Mouse (Mus musculus): ENCODE data around the gene Erich6b.

Erich6b gene

GRCm38 (mm10) chr14:75642080-75642479, at the start of gene Erich6b:
TSS of gene Erich6b (plus strand) at chr14:75642259.
- in situ Hi-C loops (cut with MboI, MseI) = no loop called here

GRCm38 (mm10) chr14:75592978-75593377, 49.1 kb upstream of the Erich6b start, which contains the start of gene Spert:
TSS of gene Spert (minus strand) at chr14:75593116.
- in situ Hi-C loops (cut with MboI, MseI) = no loop called here

- in situ Hi-C loops (cut with MboI, MseI) = no loop called here
These were observed 32.9 kb upstream of the Erich6b start for GRCm38 (mm10) chr14:75609176-75609575.

DNA sequence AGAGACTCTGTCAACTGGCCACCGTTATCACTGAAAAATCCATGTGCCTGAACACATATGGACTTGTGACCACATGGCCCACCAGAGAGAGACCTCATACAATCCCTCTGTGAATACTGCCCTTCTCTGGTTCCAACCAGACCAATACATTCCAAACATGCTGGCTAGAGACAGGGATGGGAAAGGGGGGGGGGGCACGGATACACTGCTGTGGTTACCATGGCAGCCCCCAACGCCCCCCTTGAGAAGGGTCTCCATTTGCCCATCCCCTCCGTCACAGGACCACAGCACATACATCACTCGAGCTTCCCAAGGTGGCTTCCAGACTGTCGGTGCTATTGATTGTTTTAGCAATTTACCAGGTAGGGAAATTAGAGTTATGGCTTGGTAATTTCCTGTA, 25.7 kb upstream of the Erich6b start:
- in situ Hi-C loops (cut with MboI, MseI) = no loop called here

- in situ Hi-C loops (cut with MboI, MseI) = no loop called here
These were observed 19.1 kb upstream of the Erich6b start for GRCm38 (mm10) chr14:75622984-75623383.

GRCm38 (mm10) chr14:75628870-75629269, 13.2 kb upstream of the Erich6b start:
- in situ Hi-C loops (cut with MboI, MseI) = no loop called here

DNA sequence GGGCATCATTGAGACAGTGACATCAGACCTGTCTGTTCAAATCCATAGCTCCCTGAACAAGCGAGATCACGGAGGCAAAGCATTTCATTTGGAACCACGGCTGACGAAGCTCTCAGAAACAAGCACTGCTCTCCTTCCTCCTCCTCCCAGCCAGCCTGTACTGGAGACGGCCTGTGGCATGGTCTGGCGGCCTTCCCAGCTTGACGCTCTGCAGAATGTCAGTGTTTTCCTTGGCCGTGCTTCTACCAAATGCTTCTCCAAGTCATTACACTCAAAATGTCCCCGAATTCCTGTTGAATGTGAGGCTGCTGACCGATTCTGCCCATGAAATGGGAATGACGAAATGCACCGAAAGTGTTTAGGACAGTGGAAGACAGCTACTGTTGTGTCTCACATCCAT, 6.7 kb upstream of the Erich6b start:
- in situ Hi-C loops (cut with MboI, MseI) = no loop called here

- in situ Hi-C loops (cut with MboI, MseI) = no loop called here
These were observed 6.0 kb upstream of the Erich6b start for GRCm38 (mm10) chr14:75636107-75636506.

GRCm38 (mm10) chr14:75637641-75638040, 4.4 kb upstream of the Erich6b start:
- in situ Hi-C loops (cut with MboI, MseI) = no loop called here

GRCm38 (mm10) chr14:75640846-75641245, 1.2 kb upstream of the Erich6b start:
- in situ Hi-C loops (cut with MboI, MseI) = no loop called here

GRCm38 (mm10) chr14:75641369-75641768, 690 bp upstream of the Erich6b start:
- in situ Hi-C loops (cut with MboI, MseI) = no loop called here

GRCm38 (mm10) chr14:75645461-75645860, 3.4 kb downstream of the Erich6b start:
- in situ Hi-C loops (cut with MboI, MseI) = no loop called here

GRCm38 (mm10) chr14:75646060-75646459, 4.0 kb downstream of the Erich6b start:
- in situ Hi-C loops (cut with MboI, MseI) = no loop called here

DNA sequence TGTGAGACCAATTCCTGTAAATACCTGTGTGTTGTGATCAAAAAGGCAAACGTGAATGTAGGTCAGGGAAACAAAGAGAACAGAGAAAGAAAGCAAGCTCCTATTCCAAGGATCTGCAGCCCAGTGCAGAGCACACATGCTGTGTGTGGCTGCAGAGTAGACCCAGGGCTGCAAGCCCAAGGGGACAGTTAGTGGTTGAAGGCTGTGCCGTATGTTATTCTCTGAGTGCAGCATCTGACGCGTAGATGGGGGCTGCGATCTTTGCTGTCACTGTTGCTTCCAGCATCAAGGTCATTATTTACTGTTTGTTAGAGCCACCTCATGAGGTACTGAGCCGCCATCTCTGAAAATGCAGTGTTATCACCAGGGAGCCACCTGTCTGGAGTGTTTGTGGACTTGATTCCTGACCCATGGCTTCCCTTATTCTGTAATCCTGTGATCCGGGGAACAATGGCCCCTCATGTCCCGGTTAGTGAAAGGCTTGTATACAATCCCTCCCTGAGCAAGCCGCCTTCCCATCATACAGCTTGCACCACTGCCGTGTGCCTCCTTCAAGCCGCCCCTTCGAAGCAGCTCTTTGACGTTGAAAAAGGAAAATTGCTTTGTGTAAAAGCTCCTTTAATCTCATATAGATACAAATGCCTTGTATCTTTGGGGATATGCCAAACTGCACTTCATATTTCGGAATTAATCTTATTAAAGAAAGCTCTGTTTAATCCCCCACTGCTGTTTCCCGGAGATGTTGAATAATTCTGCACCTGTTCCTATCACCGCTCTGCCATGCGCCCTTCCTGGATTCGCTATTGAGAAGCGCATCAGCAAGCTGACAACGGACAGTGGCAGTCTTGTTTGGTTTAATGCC, 5.1 kb downstream of the Erich6b start:
- in situ Hi-C loops (cut with MboI, MseI) = no loop called here

DNA sequence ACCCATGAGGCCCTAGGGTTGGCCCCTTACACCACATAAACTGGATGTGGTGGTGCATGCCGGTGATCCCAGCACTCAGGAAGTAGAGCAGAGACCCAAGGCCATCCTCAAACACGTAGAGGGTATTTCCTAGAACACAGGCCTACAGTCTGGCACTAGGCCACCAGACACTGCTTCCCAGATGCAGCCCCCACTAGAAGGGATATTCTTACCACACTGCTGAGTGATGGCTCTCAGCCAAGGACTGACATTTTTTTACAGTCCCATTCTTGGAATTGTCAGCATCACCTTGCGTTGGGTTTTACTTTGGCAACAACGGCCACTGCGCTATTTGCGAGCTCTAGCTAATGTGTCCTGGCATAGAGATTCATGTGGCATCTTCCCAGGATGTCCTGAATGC, 18.9 kb downstream of the Erich6b start:
- in situ Hi-C loops (cut with MboI, MseI) = no loop called here

DNA sequence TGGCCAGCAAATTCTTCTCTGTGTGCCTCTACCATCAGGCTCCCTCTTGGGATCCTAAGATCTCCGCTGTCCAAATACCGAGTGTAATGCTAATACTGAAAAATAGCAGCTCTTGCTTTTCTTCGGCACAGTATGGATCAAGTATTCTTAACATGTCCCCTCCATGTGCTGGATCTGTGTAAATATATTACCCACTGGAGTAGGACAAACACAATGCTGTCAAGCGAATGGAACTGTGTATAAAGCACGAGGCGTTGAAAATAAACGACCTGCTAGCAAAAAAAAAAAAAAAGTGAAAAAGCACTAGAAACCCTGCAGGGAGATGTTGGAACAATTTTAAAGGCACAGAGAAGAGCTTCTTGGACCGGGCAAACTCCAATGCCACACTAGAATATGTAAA, 19.5 kb downstream of the Erich6b start:
- in situ Hi-C loops (cut with MboI, MseI) = no loop called here

DNA sequence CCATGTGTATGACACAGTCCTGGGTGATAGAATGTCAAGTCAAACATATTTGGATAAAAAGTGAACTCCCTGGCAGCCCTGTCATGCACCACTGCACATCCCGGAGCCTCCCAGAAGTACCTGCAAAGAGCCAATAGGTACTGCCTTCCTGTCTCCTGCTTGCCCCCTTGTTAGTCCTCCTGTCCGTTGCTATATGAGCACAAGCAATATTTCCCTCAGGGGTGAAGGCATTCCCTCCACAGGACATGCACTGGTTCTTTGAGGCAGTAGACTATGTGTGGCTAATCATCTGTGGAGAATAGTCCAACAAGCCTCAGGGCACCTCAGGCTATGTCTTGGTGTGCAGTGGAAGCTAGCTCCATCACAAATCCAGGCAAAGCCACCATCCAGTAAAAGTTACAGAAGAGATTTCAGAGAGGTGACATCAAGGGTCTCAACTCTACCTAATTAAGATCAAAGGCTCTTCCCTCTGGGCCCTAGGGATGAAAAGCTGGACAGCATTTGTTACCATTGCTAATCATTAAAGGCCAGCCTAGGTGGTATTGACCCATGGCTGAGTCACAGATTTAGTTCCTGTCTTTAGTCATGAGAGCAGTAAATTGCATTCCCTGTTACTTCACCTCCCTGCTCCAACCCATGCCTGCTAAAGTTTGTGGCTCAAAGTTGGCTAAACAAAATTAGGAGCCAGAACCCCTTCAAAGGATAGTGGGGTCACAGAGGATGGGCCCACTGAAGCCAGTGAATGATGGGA, 23.5 kb downstream of the Erich6b start:
- in situ Hi-C loops (cut with MboI, MseI) = no loop called here

- in situ Hi-C loops (cut with MboI, MseI) = no loop called here
These were observed 27.1 kb downstream of the Erich6b start for GRCm38 (mm10) chr14:75669085-75669645.

GRCm38 (mm10) chr14:75676316-75676715, 34.3 kb downstream of the Erich6b start:
- in situ Hi-C loops (cut with MboI, MseI) = no loop called here

GRCm38 (mm10) chr14:75690428-75690827, 48.4 kb downstream of the Erich6b start:
- in situ Hi-C loops (cut with MboI, MseI) = no loop called here

GRCm38 (mm10) chr14:75696096-75696495, 54.0 kb downstream of the Erich6b start:
- in situ Hi-C loops (cut with MboI, MseI) = no loop called here

- in situ Hi-C loops (cut with MboI, MseI) = no loop called here
These were observed 55.9 kb downstream of the Erich6b start for GRCm38 (mm10) chr14:75697928-75698327.

Measured in T-helper 2 cell (primary cell).